Mouse (Mus musculus) kidney, adult 2 months (tissue): ENCODE results near the gene Serpini2. TPM values are rescaled to one million over a fixed set of nuclear protein-coding genes. Genes with fewer than 3 reads are reported as not detected.
A peak's percentile ranks its signal among the peaks of the same experiment; 100 is the strongest.

Experiments used
- DNase-seq: peaks from one replicate; pipeline ENCODE4 v3.0.0; 2021
- H3K27ac ChIP-seq: fragments of 200-500 bp; 2 replicates; pipeline ENCODE4 v1.5.1; 2012; ENCODE audit warnings: low read depth, low read length, control low read depth, inconsistent platforms; ENCODE audit not compliant: insufficient read depth
- H3K27me3 ChIP-seq: fragments of 200-500 bp; replicated peaks from 2 replicates; pipeline ENCODE4 v1.6.1; 2012; ENCODE audit warnings: mild to moderate bottlenecking, moderate library complexity, low read length, inconsistent platforms; ENCODE audit not compliant: control insufficient read depth, insufficient read depth
- H3K36me3 ChIP-seq: fragments of 200-500 bp; 2 replicates; pipeline ENCODE4 v1.6.1; 2012; ENCODE audit warnings: mild to moderate bottlenecking, moderate library complexity, low read length, inconsistent platforms; ENCODE audit not compliant: control insufficient read depth, insufficient read depth
- H3K4me1 ChIP-seq: fragments of 200-500 bp; 2 replicates; pipeline ENCODE4 v1.6.1; 2011; ENCODE audit warnings: low read length; ENCODE audit not compliant: control insufficient read depth, insufficient read depth
- H3K4me3 ChIP-seq: fragments of 200-500 bp; 2 replicates; pipeline ENCODE4 v1.5.1; 2011; ENCODE audit warnings: mild to moderate bottlenecking, low read depth, low read length, control low read depth; ENCODE audit not compliant: insufficient read depth
- CTCF ChIP-seq: fragments of 200-500 bp; conservative IDR thresholded peaks from 2 replicates; pipeline ENCODE4 v1.5.1; 2011; ENCODE audit warnings: low read depth, mild to moderate bottlenecking, control low read depth, low read length, moderate library complexity, mixed read lengths; ENCODE audit not compliant: insufficient read depth, insufficient read length
- POLR2A ChIP-seq: fragments of 200-500 bp; IDR thresholded peaks from one replicate; pipeline ENCODE4 v1.6.1; 2011; ENCODE audit warnings: low read depth, low read length, control low read depth
- WGBS: fragments of 180-500 bp; shearing (Covaris S2); methylation state at CpG from one replicate; pipeline ENCODE4 v1.1.7; 2018; 5-methylcytosine and 5-hydroxymethylcytosine counted together
- polyA plus RNA-seq: library from polyadenylated mRNA; depleted of rRNA; stranded (reverse); fragments of >200 nt; gene quantifications from 2 replicates; pipeline ENCODE4 v1.2.3, GENCODE M21; 2012; rRNA removed

Gene Serpini2
- polyA plus RNA-seq, 1 experiment, result not detected

GRCm38 (mm10) chr3:75202808-75203503, 66.9 kb downstream of the Serpini2 start:
- 36% methylated on average over 12 of the region's 12 CpGs for WGBS
- DNase-seq, result peak; percentile 35
- peak; percentile 82 for TF ChIP-seq CTCF
- no peak for TF ChIP-seq POLR2A
- Histone ChIP-seq H3K4me1 (no peaks in the 10 kb centered on the region), H3K27me3 (no peaks in the 10 kb centered on the region), H3K36me3 (no peaks in the 10 kb centered on the region), H3K27ac (no peak overlapping the region), H3K4me3 (no peak overlapping the region)

Other genes starting within 250 kb of the Serpini2 start
- gene Zbbx, start 105.0 kb downstream of the Serpini2 start, polyA plus RNA-seq, result not detected in 2 replicates
- not detected in 2 replicates for gene Wdr49, start 212.1 kb upstream of the Serpini2 start, polyA plus RNA-seq